Mouse (Mus musculus): Measurements from ENCODE around the gene Hhat.

Gene Hhat

GRCm38 (mm10) chr1:192489908-192490825 lies 280.9 kb downstream of the Hhat start:
- peak; percentile 61 for DNase-seq (ENCODE audit: low spot score)

- DNase-seq (ENCODE audit: low spot score) = no peak
Measured at GRCm38 (mm10) chr1:192487571-192487970, 283.5 kb downstream of the Hhat start.

GRCm38 (mm10) chr1:192485030-192485429 lies 286.0 kb downstream of the Hhat start:
- DNase-seq (ENCODE audit: low spot score) = no peak

GRCm38 (mm10) chr1:192481446-192481845 lies 289.6 kb downstream of the Hhat start:
- DNase-seq (ENCODE audit: low spot score) = no peak

- no peak for DNase-seq (ENCODE audit: low spot score)
Measured at GRCm38 (mm10) chr1:192480072-192480784, 290.8 kb downstream of the Hhat start.

GRCm38 (mm10) chr1:192478176-192478575 lies 292.8 kb downstream of the Hhat start:
- DNase-seq (ENCODE audit: low spot score) = peak; percentile 63

- peak; percentile 17 for DNase-seq (ENCODE audit: low spot score)
Measured at GRCm38 (mm10) chr1:192477556-192477955, 293.5 kb downstream of the Hhat start.

- DNase-seq (ENCODE audit: low spot score) = peak; percentile 73
Measured at GRCm38 (mm10) chr1:192476704-192477103, 294.3 kb downstream of the Hhat start.

GRCm38 (mm10) chr1:192473134-192473533 lies 297.9 kb downstream of the Hhat start:
- DNase-seq (ENCODE audit: low spot score) = no peak

- DNase-seq (ENCODE audit: low spot score) = no peak
Measured at GRCm38 (mm10) chr1:192472366-192472765, 298.7 kb downstream of the Hhat start.

- DNase-seq (ENCODE audit: low spot score) = no peak
Measured at GRCm38 (mm10) chr1:192463732-192464131, 307.3 kb downstream of the Hhat start.

GRCm38 (mm10) chr1:192457526-192458206 lies 313.4 kb downstream of the Hhat start:
- peak; percentile 39 for DNase-seq (ENCODE audit: low spot score)

GRCm38 (mm10) chr1:192457037-192457436 lies 314.0 kb downstream of the Hhat start:
- no peak for DNase-seq (ENCODE audit: low spot score)

GRCm38 (mm10) chr1:192454981-192455380 lies 316.0 kb downstream of the Hhat start:
- DNase-seq (ENCODE audit: low spot score) = peak; percentile 34

GRCm38 (mm10) chr1:192454501-192454900 lies 316.5 kb downstream of the Hhat start:
- no peak for DNase-seq (ENCODE audit: low spot score)

- no peak for DNase-seq (ENCODE audit: low spot score)
Measured at GRCm38 (mm10) chr1:192451722-192452121, 319.3 kb downstream of the Hhat start.

GRCm38 (mm10) chr1:192450425-192450824 lies 320.6 kb downstream of the Hhat start:
- no peak for DNase-seq (ENCODE audit: low spot score)

GRCm38 (mm10) chr1:192449572-192450351 lies 321.3 kb downstream of the Hhat start:
- no peak for DNase-seq (ENCODE audit: low spot score)

- DNase-seq (ENCODE audit: low spot score) = no peak
Measured at GRCm38 (mm10) chr1:192448512-192448911, 322.5 kb downstream of the Hhat start.

- DNase-seq (ENCODE audit: low spot score) = no peak
Measured at GRCm38 (mm10) chr1:192447666-192448065, 323.4 kb downstream of the Hhat start.
